Mouse (Mus musculus): ENCODE data around the gene Ier5.

GRCm38 (mm10) chr1:155086893-155087292, 12.5 kb downstream of the Ier5 start:
- TF ChIP-seq POLR2A (IDR thresholded peaks at IDR 0.05; ENCODE audit: borderline replicate concordance, extremely low read depth, low read depth, low read length), result no peak
- TF ChIP-seq CTCF (IDR thresholded peaks at IDR 0.05; ENCODE audit: insufficient read depth, low read length), result no peak
